Mouse (Mus musculus) lung, adult 18-20 months (tissue): ENCODE data around the gene Ghr.

Experiments
- DNase-seq, 2 experiments: peaks; one replicate each; pipeline ENCODE4 v3.0.0; 2022; ENCODE audit warnings: mixed read lengths in 2 of 2

Gene Ghr

GRCm38 (mm10) chr15:3286032-3286431, 297.3 kb downstream of the Ghr start:
- no peak for DNase-seq

GRCm38 (mm10) chr15:3281737-3282136, 301.6 kb downstream of the Ghr start:
- DNase-seq: no peak

GRCm38 (mm10) chr15:3281216-3281615, 302.1 kb downstream of the Ghr start:
- no peak for DNase-seq

GRCm38 (mm10) chr15:3279242-3279641, 304.1 kb downstream of the Ghr start:
- no peak for DNase-seq

- no peak for DNase-seq
Observed at GRCm38 (mm10) chr15:3277391-3277790, 305.9 kb downstream of the Ghr start.

- DNase-seq: no peak
Observed at GRCm38 (mm10) chr15:3273191-3273590, 310.1 kb downstream of the Ghr start.

- no peak for DNase-seq
Observed at GRCm38 (mm10) chr15:3271216-3271615, 312.1 kb downstream of the Ghr start.

DNA sequence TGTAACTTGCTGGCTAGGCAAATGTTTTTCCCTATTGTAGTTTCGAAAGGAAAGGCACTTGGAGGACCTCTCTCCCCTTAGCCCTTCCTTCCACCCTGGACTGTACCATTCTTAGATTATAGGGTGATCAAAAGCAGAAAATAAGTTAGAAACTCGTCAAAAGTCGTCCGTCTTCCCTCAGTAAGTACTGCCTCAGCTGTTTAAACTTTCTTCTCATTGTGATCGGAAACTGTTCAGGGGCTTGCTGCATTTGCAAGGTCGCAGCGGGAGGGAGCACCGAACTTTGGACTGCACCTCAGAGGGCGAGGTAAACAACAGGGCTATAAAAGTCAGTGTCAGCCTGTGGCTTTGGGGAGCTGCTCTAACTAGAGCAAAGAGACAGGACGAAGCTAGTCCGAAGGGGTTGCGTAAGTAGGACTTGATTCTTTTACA, 312.6 kb downstream of the Ghr start:
- peak; percentile 87 to 90 for DNase-seq

- DNase-seq: no peak
Observed at GRCm38 (mm10) chr15:3269996-3270645, 313.2 kb downstream of the Ghr start.

DNA sequence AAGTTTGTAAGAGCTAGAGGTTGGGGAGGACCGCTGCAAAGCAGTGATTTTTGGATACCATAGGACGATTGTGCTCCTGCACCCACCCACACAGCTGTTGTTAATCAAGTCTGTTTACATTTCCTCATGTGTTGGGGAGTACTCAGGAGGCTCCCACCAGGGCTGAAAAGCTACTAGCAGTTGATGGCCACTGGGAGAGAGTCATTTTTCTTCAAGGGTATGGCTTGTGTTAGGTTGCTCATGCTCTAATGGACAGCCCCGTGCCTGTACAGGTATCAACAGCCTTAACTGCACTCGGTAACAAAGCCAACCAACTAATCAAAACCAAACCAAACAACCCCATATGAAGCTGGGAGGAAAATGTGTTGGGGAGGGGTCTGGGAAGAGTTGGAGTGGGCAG, 313.8 kb downstream of the Ghr start:
- DNase-seq: no peak

GRCm38 (mm10) chr15:3268247-3268646, 315.0 kb downstream of the Ghr start, which contains the start of gene Selenop:
TSS of gene Selenop (plus strand) at chr15:3268547.
- DNase-seq: no peak
